Mouse (Mus musculus): ENCODE results near the gene Folr1. TPM values are rescaled to one million over a fixed set of nuclear protein-coding genes. Genes with fewer than 3 reads are reported as not detected.

Folr1 gene
- polyA plus RNA-seq, 1 experiment from 2014 or later: 4.5 TPM

- no peaks in the 10 kb centered on the region for H3K27me3 ChIP-seq (replicated peaks; ENCODE audit: control insufficient read depth, insufficient read depth, low read length)
- no peak overlapping the region for H3K4me3 ChIP-seq (ENCODE audit: low read depth, low read length)
- ATAC-seq (ENCODE audit: low read depth) (no peak), DNase-seq (ENCODE audit: low spot score) (no peak)
- peaks cover 10% of the 10 kb centered on the region for H3K4me1 ChIP-seq (ENCODE audit: control insufficient read depth, insufficient read depth, low read length)
- H3K36me3 ChIP-seq (ENCODE audit: control insufficient read depth, insufficient read depth, low read length): no peaks in the 10 kb centered on the region
- no peak overlapping the region for H3K4me2 ChIP-seq (ENCODE audit: low read depth, low read length)
- no peaks in the 10 kb centered on the region for H3K9me3 ChIP-seq (ENCODE audit: control insufficient read depth, low read length)
- H3K27ac ChIP-seq (replicated peaks; ENCODE audit: low read depth, low read length): no peak overlapping the region
- no peak overlapping the region for H3K9ac ChIP-seq (ENCODE audit: low read depth, low read length)
- WGBS: 94% methylated on average over 10 of the region's 10 CpGs
Observed at GRCm38 (mm10) chr7:101901969-101902368, 31.4 kb upstream of the Folr1 start.

- Histone ChIP-seq H3K27ac (replicated peaks; ENCODE audit: low read depth, low read length) (no peak overlapping the region), H3K4me3 (ENCODE audit: low read depth, low read length) (no peak overlapping the region), H3K36me3 (ENCODE audit: control insufficient read depth, insufficient read depth, low read length) (no peaks in the 10 kb centered on the region), H3K4me2 (ENCODE audit: low read depth, low read length) (no peak overlapping the region), H3K27me3 (replicated peaks; ENCODE audit: control insufficient read depth, insufficient read depth, low read length) (no peaks in the 10 kb centered on the region), H3K4me1 (ENCODE audit: control insufficient read depth, insufficient read depth, low read length) (peaks cover 6% of the 10 kb centered on the region), H3K9ac (ENCODE audit: low read depth, low read length) (0 out of 2 replicates have a peak overlapping the region, but pooled peaks have one; percentile 5), H3K9me3 (ENCODE audit: control insufficient read depth, low read length) (no peaks in the 10 kb centered on the region)
- no peak for DNase-seq (ENCODE audit: low spot score)
- no peak for ATAC-seq (ENCODE audit: low read depth)
- WGBS: 86% methylated on average over 16 of the region's 16 CpGs
Observed at GRCm38 (mm10) chr7:101900331-101901097, 29.9 kb upstream of the Folr1 start.

- no peaks in the 10 kb centered on the region for H3K36me3 ChIP-seq (ENCODE audit: control insufficient read depth, insufficient read depth, low read length)
- H3K4me3 ChIP-seq (ENCODE audit: low read depth, low read length): peak overlapping the region; percentile 57
- DNase-seq (ENCODE audit: low spot score) (peak; percentile 100), ATAC-seq (ENCODE audit: low read depth) (peak; percentile 99)
- H3K27me3 ChIP-seq (replicated peaks; ENCODE audit: control insufficient read depth, insufficient read depth, low read length): no peaks in the 10 kb centered on the region
- peaks cover 4% of the 10 kb centered on the region; the same call in 1 of the 2 replicates for H3K4me1 ChIP-seq (ENCODE audit: control insufficient read depth, insufficient read depth, low read length)
- H3K4me2 ChIP-seq (ENCODE audit: low read depth, low read length): peak overlapping the region; percentile 58
- WGBS: under 1% methylated on average over 57 of the region's 57 CpGs
- H3K9ac ChIP-seq (ENCODE audit: low read depth, low read length): peak overlapping the region; percentile 64
- H3K9me3 ChIP-seq (ENCODE audit: control insufficient read depth, low read length): no peaks in the 10 kb centered on the region
- H3K27ac ChIP-seq (replicated peaks; ENCODE audit: low read depth, low read length): peak overlapping the region; percentile 92
Observed at GRCm38 (mm10) chr7:101896104-101897066, 25.8 kb upstream of the Folr1 start.

- Histone ChIP-seq H3K9ac (ENCODE audit: low read depth, low read length) (peak overlapping the region; percentile 64), H3K27ac (replicated peaks; ENCODE audit: low read depth, low read length) (peak overlapping the region; percentile 92), H3K4me3 (ENCODE audit: low read depth, low read length) (peak overlapping the region; percentile 57), H3K36me3 (ENCODE audit: control insufficient read depth, insufficient read depth, low read length) (no peaks in the 10 kb centered on the region), H3K27me3 (replicated peaks; ENCODE audit: control insufficient read depth, insufficient read depth, low read length) (no peaks in the 10 kb centered on the region), H3K9me3 (ENCODE audit: control insufficient read depth, low read length) (no peaks in the 10 kb centered on the region), H3K4me2 (ENCODE audit: low read depth, low read length) (peak overlapping the region; percentile 38), H3K4me1 (ENCODE audit: control insufficient read depth, insufficient read depth, low read length) (peaks cover 4% of the 10 kb centered on the region; the same call in 1 of the 2 replicates)
- ATAC-seq (ENCODE audit: low read depth): no peak
- DNase-seq (ENCODE audit: low spot score): no peak
- 44% methylated on average over 9 of the region's 9 CpGs for WGBS
Observed at GRCm38 (mm10) chr7:101895695-101896094, 25.1 kb upstream of the Folr1 start.

GRCm38 (mm10) chr7:101888460-101888859 lies 17.9 kb upstream of the Folr1 start:
- no peaks in the 10 kb centered on the region for H3K4me1 ChIP-seq (ENCODE audit: control insufficient read depth, insufficient read depth, low read length)
- no peak overlapping the region for H3K9ac ChIP-seq (ENCODE audit: low read depth, low read length)
- H3K27ac ChIP-seq (replicated peaks; ENCODE audit: low read depth, low read length): no peak overlapping the region
- DNase-seq (ENCODE audit: low spot score) (no peak), ATAC-seq (ENCODE audit: low read depth) (no peak)
- 73% methylated on average over 4 of the region's 4 CpGs for WGBS
- H3K4me2 ChIP-seq (ENCODE audit: low read depth, low read length): no peak overlapping the region
- no peak overlapping the region for H3K4me3 ChIP-seq (ENCODE audit: low read depth, low read length)
- no peaks in the 10 kb centered on the region for H3K9me3 ChIP-seq (ENCODE audit: control insufficient read depth, low read length)
- H3K36me3 ChIP-seq (ENCODE audit: control insufficient read depth, insufficient read depth, low read length): no peaks in the 10 kb centered on the region
- no peaks in the 10 kb centered on the region; the same call in 1 of the 2 replicates for H3K27me3 ChIP-seq (replicated peaks; ENCODE audit: control insufficient read depth, insufficient read depth, low read length)

- Histone ChIP-seq H3K36me3 (ENCODE audit: control insufficient read depth, insufficient read depth, low read length) (no peaks in the 10 kb centered on the region), H3K27me3 (replicated peaks; ENCODE audit: control insufficient read depth, insufficient read depth, low read length) (no peaks in the 10 kb centered on the region; the same call in 1 of the 2 replicates), H3K4me1 (ENCODE audit: control insufficient read depth, insufficient read depth, low read length) (no peaks in the 10 kb centered on the region), H3K4me2 (ENCODE audit: low read depth, low read length) (no peak overlapping the region), H3K9me3 (ENCODE audit: control insufficient read depth, low read length) (no peaks in the 10 kb centered on the region), H3K9ac (ENCODE audit: low read depth, low read length) (no peak overlapping the region), H3K4me3 (ENCODE audit: low read depth, low read length) (no peak overlapping the region), H3K27ac (replicated peaks; ENCODE audit: low read depth, low read length) (no peak overlapping the region)
- ATAC-seq (ENCODE audit: low read depth) (no peak), DNase-seq (ENCODE audit: low spot score) (no peak)
- 81% methylated on average over 6 of the region's 6 CpGs for WGBS
Observed at GRCm38 (mm10) chr7:101886274-101886673, 15.7 kb upstream of the Folr1 start.

- no peak for DNase-seq (ENCODE audit: low spot score)
- no peak overlapping the region for H3K4me3 ChIP-seq (ENCODE audit: low read depth, low read length)
- H3K4me1 ChIP-seq (ENCODE audit: control insufficient read depth, insufficient read depth, low read length): no peaks in the 10 kb centered on the region
- H3K27ac ChIP-seq (replicated peaks; ENCODE audit: low read depth, low read length): no peak overlapping the region
- no peaks in the 10 kb centered on the region; the same call in 1 of the 2 replicates for H3K27me3 ChIP-seq (replicated peaks; ENCODE audit: control insufficient read depth, insufficient read depth, low read length)
- H3K9ac ChIP-seq (ENCODE audit: low read depth, low read length): no peak overlapping the region
- no peak for ATAC-seq (ENCODE audit: low read depth)
- 86% methylated on average over 4 of the region's 4 CpGs for WGBS
- no peaks in the 10 kb centered on the region for H3K36me3 ChIP-seq (ENCODE audit: control insufficient read depth, insufficient read depth, low read length)
- H3K9me3 ChIP-seq (ENCODE audit: control insufficient read depth, low read length): no peaks in the 10 kb centered on the region
- no peak overlapping the region for H3K4me2 ChIP-seq (ENCODE audit: low read depth, low read length)
Observed at GRCm38 (mm10) chr7:101884160-101884559, 13.6 kb upstream of the Folr1 start.

- H3K4me3 ChIP-seq (ENCODE audit: low read depth, low read length): no peak overlapping the region
- H3K36me3 ChIP-seq (ENCODE audit: control insufficient read depth, insufficient read depth, low read length): no peaks in the 10 kb centered on the region
- H3K27ac ChIP-seq (replicated peaks; ENCODE audit: low read depth, low read length): no peak overlapping the region
- WGBS: 66% methylated on average over 9 of the region's 9 CpGs
- no peak overlapping the region for H3K9ac ChIP-seq (ENCODE audit: low read depth, low read length)
- no peak overlapping the region for H3K4me2 ChIP-seq (ENCODE audit: low read depth, low read length)
- ATAC-seq (ENCODE audit: low read depth) (no peak), DNase-seq (ENCODE audit: low spot score) (no peak)
- no peaks in the 10 kb centered on the region for H3K4me1 ChIP-seq (ENCODE audit: control insufficient read depth, insufficient read depth, low read length)
- no peaks in the 10 kb centered on the region for H3K9me3 ChIP-seq (ENCODE audit: control insufficient read depth, low read length)
- no peaks in the 10 kb centered on the region for H3K27me3 ChIP-seq (replicated peaks; ENCODE audit: control insufficient read depth, insufficient read depth, low read length)
Observed at GRCm38 (mm10) chr7:101882413-101883154, 12.0 kb upstream of the Folr1 start.
